Mouse (Mus musculus) inflammation-experienced regulatory T-cells, adult 6 months (primary cell): Measurements from ENCODE around the gene Vps18. TPM values are rescaled to one million over a fixed set of nuclear protein-coding genes. Genes with fewer than 3 reads are reported as not detected.

Source experiments
- polyA plus RNA-seq, 3 experiments: library from polyadenylated mRNA; unstranded; fragments of 100-300 nt; shearing (Covaris generic); gene quantifications; one replicate each; pipeline ENCODE4 v1.2.1; 2017

Vps18 gene
- polyA plus RNA-seq, 3 experiments from 2014 or later: 5.5 to 6.1 (median 5.9) TPM

Other genes with a start within 250 kb of the Vps18 start
- gene Knl1, start 241.6 kb upstream of the Vps18 start, polyA plus RNA-seq: 10 to 100 TPM in 1 of 3 experiments, 1 to 10 TPM in 2; 4.6 to 49.6 (median 6.9) TPM
- gene Rad51, start 175.9 kb upstream of the Vps18 start, polyA plus RNA-seq: 10 to 100 TPM in 1 of 3 experiments, 1 to 10 TPM in 2; 3.8 to 40.3 (median 4.5) TPM
- 10 to 100 TPM; 13.0 to 15.6 (median 14.5) TPM for gene Rmdn3, start 131.7 kb upstream of the Vps18 start, polyA plus RNA-seq
- under 1 TPM in 1 of 3 experiments, not detected in 2; 0.58 TPM for gene Gchfr, start 121.0 kb upstream of the Vps18 start, polyA plus RNA-seq
- gene Gm14137, start 114.2 kb upstream of the Vps18 start, polyA plus RNA-seq: under 1 TPM; 0.23 to 0.95 (median 0.47) TPM
- gene Zfyve19, start 80.1 kb upstream of the Vps18 start, polyA plus RNA-seq: 10 to 100 TPM; 50.7 to 65.5 (median 50.7) TPM
- 10 to 100 TPM; 16.0 to 22.4 (median 17.1) TPM for gene Dnajc17, start 79.9 kb upstream of the Vps18 start, polyA plus RNA-seq
- gene Ppp1r14d, start 58.8 kb upstream of the Vps18 start, polyA plus RNA-seq: not detected
- gene Spint1, start 51.4 kb upstream of the Vps18 start, polyA plus RNA-seq: under 1 TPM in 1 of 3 experiments, not detected in 2; 0.28 TPM
- gene Rhov, start 17.5 kb upstream of the Vps18 start, polyA plus RNA-seq: under 1 TPM in 1 of 3 experiments, not detected in 2; 0.57 TPM
- not detected for gene Dll4, start 37.0 kb downstream of the Vps18 start, polyA plus RNA-seq
- gene Chac1, start 62.5 kb downstream of the Vps18 start, polyA plus RNA-seq: not detected
- 1 to 10 TPM; 4.5 to 8.9 (median 7.7) TPM for gene Ino80, start 188.9 kb downstream of the Vps18 start, polyA plus RNA-seq